Mouse (Mus musculus): ENCODE measurements around the gene Olfr96.

GRCm38 (mm10) chr17:37221879-37222278, 1.9 kb downstream of the Olfr96 start:
- TF ChIP-seq CTCF (IDR thresholded peaks at IDR 0.05; ENCODE audit: low read depth) (peak; percentile 64), EP300 (optimal IDR thresholded peaks at IDR 0.05) (no peak)
